Mouse (Mus musculus) ES-E14 (cell line): ENCODE measurements at regions not wholly inside any gene's neighbourhood (a gene's known extent, or its start where the extent isn't known, plus 50 kb on each side); places are given as distances from the start of the nearest gene placed in this dataset.

ENCODE experiments used
- DNase-seq: peaks from one replicate; pipeline ENCODE4 v3.0.0-alpha.2; 2013; ENCODE audit warnings: low read depth, low spot score
- H3K27ac ChIP-seq: 2 replicates; pipeline ENCODE4 v1.5.1; 2012; ENCODE audit warnings: low read depth, mild to moderate bottlenecking, low read length, moderate library complexity, mixed read lengths; ENCODE audit not compliant: poor library complexity, insufficient read depth, severe bottlenecking
- H3K36me3 ChIP-seq: 2 replicates; pipeline ENCODE4 v1.6.1; 2012; ENCODE audit warnings: mild to moderate bottlenecking, low read length, moderate library complexity, mixed read lengths; ENCODE audit not compliant: control insufficient read depth, poor library complexity, insufficient read depth, severe bottlenecking
- H3K4me1 ChIP-seq, 2 experiments: fragments of 150-350 bp in 1 of 2; sonication (generic) in 1 of 2; 2 replicates each; pipeline ENCODE4 v1.6.1; 2012; ENCODE audit warnings: low read length in 2 of 2, mild to moderate bottlenecking in 1 of 2, mixed read lengths in 1 of 2; ENCODE audit not compliant: control insufficient read depth in 2 of 2, insufficient read depth in 2 of 2, poor library complexity in 1 of 2
- H3K4me3 ChIP-seq, 2 experiments: fragments of 150-350 bp in 1 of 2; sonication (generic) in 1 of 2; 2 replicates each; pipeline ENCODE4 v1.5.1; 2012; ENCODE audit warnings: low read length in 2 of 2, low read depth in 1 of 2, mild to moderate bottlenecking in 1 of 2, mixed read lengths in 1 of 2; ENCODE audit not compliant: insufficient read depth in 1 of 2, poor library complexity in 1 of 2, severe bottlenecking in 1 of 2
- H3K9ac ChIP-seq: 2 replicates; pipeline ENCODE4 v1.6.1; 2012; ENCODE audit warnings: low read depth, mild to moderate bottlenecking, low read length, mixed read lengths; ENCODE audit not compliant: poor library complexity, insufficient read depth, severe bottlenecking
- H3K9me3 ChIP-seq: fragments of 150-350 bp; sonication (generic); 2 replicates; pipeline ENCODE4 v1.6.1; 2012; ENCODE audit warnings: low read depth, mild to moderate bottlenecking, low read length; ENCODE audit not compliant: control insufficient read depth, insufficient read depth
- CHD2 ChIP-seq: IDR thresholded peaks from 2 replicates; pipeline ENCODE4 v1.6.1; 2014; ENCODE audit warnings: mild to moderate bottlenecking, low read depth, low read length, inconsistent platforms
- HCFC1 ChIP-seq: IDR thresholded peaks from 2 replicates; pipeline ENCODE4 v1.6.1; 2012; ENCODE audit warnings: low read length, inconsistent platforms, borderline replicate concordance; ENCODE audit not compliant: insufficient read depth
- MAFK ChIP-seq: IDR thresholded peaks from 2 replicates; pipeline ENCODE4 v1.6.1; 2014; ENCODE audit warnings: mild to moderate bottlenecking, low read depth, low read length, inconsistent platforms; ENCODE audit not compliant: insufficient read depth
- ZC3H11A ChIP-seq: IDR thresholded peaks from 2 replicates; pipeline ENCODE4 v1.6.1; 2012; ENCODE audit warnings: low read depth, mild to moderate bottlenecking, inconsistent platforms, low read length, borderline replicate concordance
- ZNF384 ChIP-seq: IDR thresholded peaks from 2 replicates; pipeline ENCODE4 v1.6.1; 2012; ENCODE audit warnings: low read depth, low read length, inconsistent platforms
- in situ Hi-C, 2 experiments: fragments of 600-800 bp; cut with MboI; formaldehyde crosslinking; loops; one replicate each; pipeline ENCODE4 v1.15.1; 2025; ENCODE audit warnings: low sequenced_read_pairs in 2 of 2, inconsistent platforms in 1 of 2; ENCODE audit not compliant: unreplicated experiment in 2 of 2

DNA sequence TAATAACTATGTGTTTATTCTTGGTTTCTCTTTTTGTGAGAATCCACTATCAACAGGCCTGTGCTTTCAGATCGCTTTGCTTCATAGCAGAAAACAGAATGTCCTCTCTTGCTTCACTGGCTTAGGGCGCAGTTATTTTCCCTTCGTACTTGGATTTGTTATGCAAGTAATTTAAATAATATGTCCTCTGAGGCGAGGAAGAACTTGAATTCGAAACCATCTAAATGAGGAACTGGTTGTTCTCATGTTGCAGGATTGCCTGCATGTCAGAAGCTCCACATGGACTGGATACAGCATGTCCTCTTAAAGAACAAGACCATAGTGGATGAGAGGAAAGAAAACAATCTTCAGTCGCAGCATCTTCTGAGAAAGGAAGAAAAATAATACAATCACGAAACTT, 1151.2 kb upstream of the Celf2 start:
- Histone ChIP-seq H3K27ac (no peak overlapping the region), H3K36me3 (no peaks in the 10 kb centered on the region), H3K9ac (no peak overlapping the region), H3K4me1 (no peaks in the 10 kb centered on the region), H3K4me3 (no peak overlapping the region), H3K9me3 (no peaks in the 10 kb centered on the region)
- no peak for TF ChIP-seq CHD2
- TF ChIP-seq ZNF384: no peak
- no peak for TF ChIP-seq HCFC1
- no peak for TF ChIP-seq ZC3H11A
- no peak for TF ChIP-seq MAFK
- in situ Hi-C loops: no loop called here
- no peak for DNase-seq

DNA sequence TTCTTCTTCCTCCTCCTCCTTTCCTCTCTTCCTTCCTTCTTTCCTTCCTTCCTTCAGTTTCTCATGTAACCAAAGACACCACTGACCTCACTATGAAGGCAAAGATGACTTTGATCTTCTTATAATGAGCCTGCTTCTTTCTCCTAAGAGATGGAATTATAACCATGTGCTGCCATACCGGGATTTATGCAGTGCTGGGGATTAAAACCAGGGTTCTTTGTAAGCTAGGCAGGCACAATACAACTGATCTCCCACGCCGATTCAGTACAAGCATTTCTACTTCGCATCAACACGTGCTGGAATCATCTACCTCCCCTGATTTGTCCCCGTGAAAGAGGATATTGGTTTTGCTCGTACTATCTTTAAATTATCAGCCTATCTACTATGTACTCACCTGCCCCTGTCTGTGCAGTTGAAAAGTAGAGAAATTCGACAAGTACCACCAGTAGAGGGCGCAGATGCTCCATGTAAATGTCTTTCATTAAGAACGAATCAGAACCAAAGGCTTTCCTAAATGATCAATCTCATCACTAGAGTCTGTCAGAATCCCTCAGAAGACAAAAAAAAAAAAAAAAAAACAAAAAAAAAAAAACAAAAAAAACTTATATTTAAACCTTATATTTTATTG, 1164.5 kb upstream of the Celf2 start:
- Histone ChIP-seq H3K9me3 (no peaks in the 10 kb centered on the region), H3K27ac (no peak overlapping the region), H3K4me1 (no peaks in the 10 kb centered on the region), H3K36me3 (no peaks in the 10 kb centered on the region), H3K4me3 (no peak overlapping the region), H3K9ac (no peak overlapping the region)
- DNase-seq: peak; percentile 59
- in situ Hi-C loops: loop anchor here in 1 of 2 experiments (10.0 kb wide), 1 partner anchor 1341 kb away; no protein-coding TSS in a partner anchor
- TF ChIP-seq CHD2 (no peak), ZNF384 (peak; percentile 42; the same call in 1 of the 2 replicates), ZC3H11A (0 out of 2 replicates have a peak, but pooled peaks have one; percentile 40), HCFC1 (no peak), MAFK (no peak)

DNA sequence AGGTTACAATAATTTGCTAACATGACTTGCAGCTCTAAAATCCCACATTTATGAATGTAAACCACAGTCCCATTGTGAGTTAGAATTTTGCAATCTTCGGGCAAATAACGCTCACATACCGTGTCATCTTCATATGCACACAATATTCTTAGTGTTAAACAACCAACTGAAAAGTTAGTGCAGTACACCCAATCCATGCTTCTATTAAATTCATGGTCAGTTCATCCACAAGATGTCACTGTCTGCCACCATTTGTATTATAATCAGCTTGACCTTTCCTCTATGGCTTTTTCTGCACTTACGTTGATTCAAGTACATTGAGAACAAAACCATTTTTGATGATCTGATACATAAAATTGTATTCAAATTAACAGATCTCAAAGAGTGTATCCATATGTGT, 1166.2 kb upstream of the Celf2 start:
- TF ChIP-seq HCFC1: no peak
- TF ChIP-seq ZC3H11A: no peak
- TF ChIP-seq CHD2: no peak
- TF ChIP-seq MAFK: no peak
- TF ChIP-seq ZNF384: no peak
- Histone ChIP-seq H3K4me3 (no peak overlapping the region), H3K27ac (no peak overlapping the region), H3K9ac (no peak overlapping the region), H3K4me1 (no peaks in the 10 kb centered on the region), H3K36me3 (no peaks in the 10 kb centered on the region), H3K9me3 (no peaks in the 10 kb centered on the region)
- in situ Hi-C loops: loop anchor here in 1 of 2 experiments (10.0 kb wide), 1 partner anchor 1339 kb away; no protein-coding TSS in a partner anchor
- no peak for DNase-seq

DNA sequence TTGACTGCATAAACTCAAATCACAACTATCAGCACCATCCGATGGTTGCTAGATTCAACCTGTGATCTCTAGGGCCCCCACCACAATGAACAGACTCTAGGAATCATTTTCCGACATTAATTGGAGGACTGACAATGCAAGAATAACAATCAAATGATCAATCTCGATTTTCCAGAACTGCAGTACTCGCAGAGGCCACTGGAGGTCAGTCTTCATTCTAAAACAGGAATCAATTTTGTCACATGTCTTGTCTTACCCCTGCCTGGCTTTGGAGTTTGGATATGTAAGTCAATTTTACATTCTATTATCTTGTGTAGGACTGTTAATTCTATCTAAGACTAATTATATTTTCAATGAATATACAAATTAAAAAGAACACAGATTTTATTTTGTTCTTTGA, 1167.2 kb upstream of the Celf2 start:
- in situ Hi-C loops: loop anchor here in 1 of 2 experiments (10.0 kb wide), 1 partner anchor 1338 kb away; no protein-coding TSS in a partner anchor
- no peak overlapping the region for H3K9ac ChIP-seq
- no peaks in the 10 kb centered on the region for H3K9me3 ChIP-seq
- H3K4me1 ChIP-seq: no peaks in the 10 kb centered on the region
- H3K36me3 ChIP-seq: no peaks in the 10 kb centered on the region
- TF ChIP-seq CHD2 (no peak), HCFC1 (no peak), ZNF384 (no peak), MAFK (no peak), ZC3H11A (no peak)
- H3K27ac ChIP-seq: no peak overlapping the region
- peak; percentile 26 for DNase-seq
- no peak overlapping the region for H3K4me3 ChIP-seq
